In genomic region chr12:87389231-87389630, GRCm38 (mm10) we compare ENCODE assay signal across 9 mouse cellular contexts. TPM values are rescaled to one million over a fixed set of nuclear protein-coding genes. Genes with fewer than 3 reads are reported as not detected.
DNase-seq lines count a peak whose midpoint lies in the region; ATAC-seq lines count a peak whose summit lies in the region.
"Had no signal": no experiment of that assay in that cellular context is flagged by ENCODE, and none has a peak within 500 bp of the region (broad histone marks: within the 10 kb centered on the region; RNA-seq: fewer than 3 reads in every experiment).

No protein-coding gene starts in this region.

- peak overlapping the region; percentile 77 for H3K4me3 ChIP-seq in erythroblast, embryonic 14.5 days (replicated peaks)
- H3K4me3 ChIP-seq in liver, embryonic 11.5 days (ENCODE audit: low read depth, low read length): no peak overlapping the region
- no peak overlapping the region for H3K4me3 ChIP-seq in intestine, embryonic 15.5 days (replicated peaks)
- H3K4me3 ChIP-seq in neural tube, embryonic 15.5 days (replicated peaks): peak overlapping the region; percentile 99; the same call in 1 of the 2 replicates

- peaks cover 9% of the 10 kb centered on the region for H3K27me3 ChIP-seq in erythroblast, embryonic 14.5 days (ENCODE audit: control insufficient read depth)
- H3K27me3 ChIP-seq in liver, embryonic 11.5 days (replicated peaks; ENCODE audit: control insufficient read depth, insufficient read depth, low read length): no peaks in the 10 kb centered on the region
- no peaks in the 10 kb centered on the region for H3K27me3 ChIP-seq in intestine, embryonic 15.5 days (replicated peaks)
- peaks cover 3% of the 10 kb centered on the region; the same call in 1 of the 2 replicates for H3K27me3 ChIP-seq in neural tube, embryonic 15.5 days (replicated peaks)

- H3K9me3 ChIP-seq in erythroblast, embryonic 14.5 days (ENCODE audit: control insufficient read depth, low read length): no peaks in the 10 kb centered on the region
- no peaks in the 10 kb centered on the region for H3K9me3 ChIP-seq in liver, embryonic 11.5 days (ENCODE audit: control insufficient read depth, low read length)
- H3K9me3 ChIP-seq in intestine, embryonic 15.5 days: no peaks in the 10 kb centered on the region
- no peaks in the 10 kb centered on the region for H3K9me3 ChIP-seq in neural tube, embryonic 15.5 days (replicated peaks)

- no peak for ATAC-seq in erythroblast, adult 5-6 weeks (replicated peaks; ENCODE audit: low FRiP score, poor library complexity, severe bottlenecking)
- ATAC-seq in liver, embryonic 11.5 days (replicated peaks; ENCODE audit: low FRiP score): no peak
- ATAC-seq in intestine, embryonic 15.5 days: no peak
- no peak for ATAC-seq in neural tube, embryonic 15.5 days (ENCODE audit: low FRiP score)

- H3K4me1 ChIP-seq in erythroblast, embryonic 14.5 days (ENCODE audit: control insufficient read depth): peaks cover 26% of the 10 kb centered on the region
- H3K4me1 ChIP-seq in liver, embryonic 11.5 days (replicated peaks; ENCODE audit: control insufficient read depth, insufficient read depth, low read length): peaks cover 14% of the 10 kb centered on the region
- H3K4me1 ChIP-seq in intestine, embryonic 15.5 days (replicated peaks): peaks cover 13% of the 10 kb centered on the region; the same call in 1 of the 2 replicates
- peaks cover 23% of the 10 kb centered on the region for H3K4me1 ChIP-seq in neural tube, embryonic 15.5 days

- peak overlapping the region; percentile 71 for H3K4me2 ChIP-seq in liver, embryonic 11.5 days
- H3K4me2 ChIP-seq in intestine, embryonic 15.5 days (replicated peaks): peak overlapping the region; percentile 86
- peak overlapping the region; percentile 96 for H3K4me2 ChIP-seq in neural tube, embryonic 15.5 days

- 76% methylated on average over 3 of the region's 3 CpGs for WGBS in liver, embryonic 11.5 days
- 61% methylated on average over 3 of the region's 3 CpGs for WGBS in intestine, embryonic 15.5 days
- WGBS in neural tube, embryonic 15.5 days: 52% methylated on average over 3 of the region's 3 CpGs

- H3K9ac ChIP-seq in liver, embryonic 11.5 days (ENCODE audit: low read depth, low read length): no peak overlapping the region
- no peak overlapping the region for H3K9ac ChIP-seq in intestine, embryonic 15.5 days
- no peak overlapping the region for H3K9ac ChIP-seq in neural tube, embryonic 15.5 days (replicated peaks)

- no peak overlapping the region for H3K27ac ChIP-seq in liver, embryonic 11.5 days (ENCODE audit: low read depth, low read length)
- H3K27ac ChIP-seq in intestine, embryonic 15.5 days: peak overlapping the region; percentile 80; the same call in 1 of the 2 replicates
- no peak overlapping the region for H3K27ac ChIP-seq in neural tube, embryonic 15.5 days (replicated peaks)

- DNase-seq in liver, embryonic 11.5 days (ENCODE audit: low spot score): no peak
- DNase-seq in liver: no peak
- no peak for DNase-seq in layer of hippocampus, postnatal 10 days (ENCODE audit: low spot score in 2 of 2)
- no peak for DNase-seq in layer of hippocampus, postnatal 25 days (ENCODE audit: extremely low spot score in 1 of 2, low spot score in 1 of 2)
- DNase-seq: cerebellum, adult 18-20 months had no signal

- H3K36me3 ChIP-seq in erythroblast, embryonic 14.5 days (ENCODE audit: control insufficient read depth): no peaks in the 10 kb centered on the region
- H3K36me3 ChIP-seq in liver, embryonic 11.5 days (ENCODE audit: control insufficient read depth, insufficient read depth, low read length): no peaks in the 10 kb centered on the region
- no peaks in the 10 kb centered on the region for H3K36me3 ChIP-seq in intestine, embryonic 15.5 days
- H3K36me3 ChIP-seq in neural tube, embryonic 15.5 days: no peaks in the 10 kb centered on the region

RNA-seq across cellular contexts. Expression of gene Sptlc2, which starts 1.1 kb away (rescaled TPM):
- 0.29 and 0.80 TPM in 2 replicates for polyA plus RNA-seq in erythroblast, embryonic 14.5 days (2012)
- 43.7 and 57.3 TPM in 2 replicates for total RNA-seq in erythroblast, adult 5-6 weeks (2015; ENCODE audit: low replicate concordance)
- total RNA-seq in erythroblast, adult 5-6 weeks (2017; ENCODE audit: low replicate concordance): 33.7 and 61.5 TPM in 2 replicates
- 56.9 and 63.2 TPM in 2 replicates for polyA plus RNA-seq in liver, embryonic 11.5 days (2014; fragmentation: Nextera tagmentation; extraction: Ambion mirVana)
- 115 and 119 TPM in 2 replicates for polyA plus RNA-seq in intestine, embryonic 15.5 days (2015; fragmentation: Nextera tagmentation; extraction: Ambion mirVana)
- polyA plus RNA-seq in neural tube, embryonic 15.5 days (2015; fragmentation: Nextera tagmentation; extraction: Ambion mirVana): 64.6 and 74.8 TPM in 2 replicates
- 10 to 100 TPM; 66.3 to 67.3 TPM for total RNA-seq in layer of hippocampus, postnatal 10 days (2021)
- 10 to 100 TPM; 30.8 to 41.6 TPM for total RNA-seq in layer of hippocampus, postnatal 25 days (2021)

RNA-seq across cellular contexts. Expression of gene Slirp, which starts 54.5 kb away (rescaled TPM):
- polyA plus RNA-seq in erythroblast, embryonic 14.5 days (2012): 0.18 TPM in 1 of 2 replicates, not detected in the other
- total RNA-seq in erythroblast, adult 5-6 weeks (2015; ENCODE audit: low replicate concordance): 15.5 and 27.3 TPM in 2 replicates
- total RNA-seq in erythroblast, adult 5-6 weeks (2017; ENCODE audit: low replicate concordance): 0.85 and 21.6 TPM in 2 replicates
- polyA plus RNA-seq in liver, embryonic 11.5 days (2014; fragmentation: Nextera tagmentation; extraction: Ambion mirVana): 314 and 321 TPM in 2 replicates
- 290 and 308 TPM in 2 replicates for polyA plus RNA-seq in intestine, embryonic 15.5 days (2015; fragmentation: Nextera tagmentation; extraction: Ambion mirVana)
- 246 and 286 TPM in 2 replicates for polyA plus RNA-seq in neural tube, embryonic 15.5 days (2015; fragmentation: Nextera tagmentation; extraction: Ambion mirVana)
- 10 to 100 TPM; 64.2 to 90.1 TPM for total RNA-seq in layer of hippocampus, postnatal 10 days (2021)
- total RNA-seq in layer of hippocampus, postnatal 25 days (2021): 100 to 1,000 TPM in 1 of 2 experiments, 10 to 100 TPM in 1; 98.9 to 101 TPM

RNA-seq across cellular contexts. Expression of gene Alkbh1, which starts 54.6 kb away (rescaled TPM):
- polyA plus RNA-seq in erythroblast, embryonic 14.5 days (2012): 3.9 and 4.8 TPM in 2 replicates
- total RNA-seq in erythroblast, adult 5-6 weeks (2015; ENCODE audit: low replicate concordance): 6.1 and 7.5 TPM in 2 replicates
- 9.8 and 15.7 TPM in 2 replicates for total RNA-seq in erythroblast, adult 5-6 weeks (2017; ENCODE audit: low replicate concordance)
- 56.5 and 64.9 TPM in 2 replicates for polyA plus RNA-seq in liver, embryonic 11.5 days (2014; fragmentation: Nextera tagmentation; extraction: Ambion mirVana)
- polyA plus RNA-seq in intestine, embryonic 15.5 days (2015; fragmentation: Nextera tagmentation; extraction: Ambion mirVana): 48.3 and 50.6 TPM in 2 replicates
- polyA plus RNA-seq in neural tube, embryonic 15.5 days (2015; fragmentation: Nextera tagmentation; extraction: Ambion mirVana): 41.5 and 42.9 TPM in 2 replicates
- total RNA-seq in layer of hippocampus, postnatal 10 days (2021): 10 to 100 TPM; 18.8 to 20.5 TPM
- total RNA-seq in layer of hippocampus, postnatal 25 days (2021): 10 to 100 TPM; 17.3 to 20.9 TPM

Comparison
In these comparisons a context has a peak if more than half of its experiments do, and no peak if none do; other contexts are left out.
1. H3K4me3 ChIP-seq: peak in erythroblast, embryonic 14.5 days (single experiment) and neural tube, embryonic 15.5 days (single experiment); none in liver, embryonic 11.5 days (single experiment) and intestine, embryonic 15.5 days (single experiment).
2. RNA of gene Sptlc2, which starts 1.1 kb away (polyA plus RNA-seq): 115 to 119 TPM in intestine, embryonic 15.5 days, 64.6 to 74.8 TPM in neural tube, embryonic 15.5 days and 56.9 to 63.2 TPM in liver, embryonic 11.5 days; 0.29 to 0.80 TPM in erythroblast, embryonic 14.5 days; every median in the first group is over 10 times any median in the second.
3. RNA of gene Slirp, which starts 54.5 kb away (polyA plus RNA-seq): 314 to 321 TPM in liver, embryonic 11.5 days, 290 to 308 TPM in intestine, embryonic 15.5 days and 246 to 286 TPM in neural tube, embryonic 15.5 days; 0.18 TPM in erythroblast, embryonic 14.5 days; every median in the first group is over 100 times any median in the second.
4. Peak in every context shown above with its lines, with median percentiles within 50 percentile points of each other: H3K4me2 ChIP-seq.